Mouse (Mus musculus): Measurements from ENCODE around the gene Hmg20a.

Gene Hmg20a

GRCm38 (mm10) chr9:56497181-56497864 is 78.9 kb downstream of the Hmg20a start:
- WGBS, result 55% methylated on average over 5 of the region's 5 CpGs

DNA sequence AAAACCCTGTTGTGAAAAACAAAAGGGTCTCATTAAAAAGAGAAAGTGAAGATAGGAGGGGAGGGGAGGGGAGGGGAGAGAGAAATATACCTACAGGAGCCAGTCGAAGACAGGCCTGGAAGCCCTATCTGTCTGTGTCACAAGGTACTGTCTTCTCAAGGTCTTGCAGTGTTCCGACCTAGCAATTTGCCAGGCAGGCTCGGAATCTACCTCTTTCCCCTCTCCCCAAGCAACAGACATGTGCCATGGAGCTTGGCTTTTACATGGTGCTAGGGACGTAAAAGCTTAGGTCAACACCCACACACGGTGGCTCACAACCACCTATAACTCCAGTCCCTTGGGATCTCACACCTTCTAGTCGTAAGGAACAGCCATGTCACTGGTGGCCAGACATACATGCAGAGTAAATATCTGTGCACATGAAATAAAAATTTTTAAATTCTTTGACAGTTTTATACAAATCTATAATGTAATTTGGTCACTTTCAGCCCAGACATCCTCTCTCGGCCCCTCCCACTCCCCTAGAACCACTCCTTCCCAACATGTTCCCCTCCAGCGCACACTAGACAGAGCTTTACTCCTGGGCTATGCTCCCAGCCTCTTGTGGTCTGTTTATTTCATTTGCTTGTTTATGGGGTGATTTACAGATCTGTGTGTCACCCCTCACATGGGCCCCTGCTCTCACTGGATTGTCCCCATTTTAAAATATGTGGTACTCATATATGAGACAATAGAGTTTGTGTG is 81.1 kb downstream of the Hmg20a start:
- WGBS, result 91% methylated on average over 8 of the region's 8 CpGs

DNA sequence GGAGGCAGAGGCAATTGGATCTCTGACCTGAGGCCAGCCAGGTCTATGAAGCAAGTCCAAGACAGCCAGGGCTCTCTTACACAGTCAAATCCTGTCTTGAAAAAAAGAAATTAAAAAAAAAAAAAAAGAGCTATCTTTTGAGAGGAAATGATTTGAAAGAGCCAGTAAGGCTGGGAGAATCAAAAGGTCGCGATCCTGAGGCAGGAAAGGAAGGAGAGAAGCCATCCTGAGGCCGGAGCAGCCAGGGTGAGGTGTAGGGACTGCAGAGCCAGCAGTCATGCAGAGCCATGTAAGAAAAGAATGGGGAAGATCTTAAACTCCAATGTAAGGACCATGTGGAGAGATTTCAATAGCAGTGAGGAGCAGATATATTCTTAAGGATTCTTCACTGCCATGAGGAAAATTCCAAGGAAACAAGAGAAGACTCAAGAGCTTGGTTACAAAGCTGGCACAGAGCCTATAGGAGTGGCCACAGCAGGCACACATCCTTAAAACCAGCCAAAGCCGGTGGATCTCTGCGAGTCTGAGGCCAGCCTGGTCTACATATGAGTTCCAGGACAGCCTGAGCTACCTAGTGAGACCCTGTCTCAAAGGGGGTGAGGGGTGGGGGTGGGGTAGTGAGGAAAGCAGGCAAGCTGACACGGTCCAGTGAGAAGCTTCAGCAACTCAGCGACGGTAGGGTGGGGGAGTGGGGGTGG is 82.6 kb downstream of the Hmg20a start:
- WGBS, result 68% methylated on average over 8 of the region's 8 CpGs

DNA sequence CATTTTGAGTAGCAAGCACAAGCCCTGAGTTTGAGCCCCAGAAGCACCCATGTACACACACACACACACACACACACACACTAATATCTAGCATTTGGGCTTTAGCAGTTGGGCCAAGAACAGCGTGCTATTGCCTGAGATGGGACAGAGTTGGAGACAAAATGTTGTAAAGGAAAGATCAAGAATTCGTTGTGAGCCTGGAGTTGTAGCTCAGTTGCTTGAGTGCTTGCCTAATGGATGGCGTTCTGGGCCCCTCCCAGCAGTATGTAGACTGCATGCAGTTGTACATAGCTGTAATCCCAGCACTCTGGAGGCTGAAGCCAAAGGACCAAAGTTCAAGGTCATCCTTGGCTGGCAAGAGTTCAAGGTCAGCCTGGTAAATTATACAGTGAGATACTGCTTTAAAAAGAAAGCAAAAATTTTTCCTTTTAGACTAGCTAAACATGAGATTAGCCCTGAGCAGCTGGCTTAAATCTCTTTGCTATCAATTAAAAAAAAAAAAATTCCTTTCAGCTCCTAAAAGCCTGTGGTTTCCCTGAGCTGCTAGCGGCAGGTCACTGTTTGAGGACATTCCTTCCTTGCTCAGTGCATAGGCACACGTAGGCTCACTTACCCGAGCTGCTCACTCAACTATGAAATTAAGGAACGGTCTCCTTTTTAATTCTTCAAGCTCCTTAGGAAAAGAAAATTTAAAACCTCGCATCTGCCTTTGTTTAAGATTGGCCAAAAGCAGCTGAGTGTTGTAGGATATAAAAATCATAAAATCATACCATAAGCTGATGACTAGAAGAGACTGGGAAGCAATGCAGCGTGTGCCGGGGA is 83.5 kb downstream of the Hmg20a start:
- 36% methylated on average over 10 of the region's 10 CpGs for WGBS

DNA sequence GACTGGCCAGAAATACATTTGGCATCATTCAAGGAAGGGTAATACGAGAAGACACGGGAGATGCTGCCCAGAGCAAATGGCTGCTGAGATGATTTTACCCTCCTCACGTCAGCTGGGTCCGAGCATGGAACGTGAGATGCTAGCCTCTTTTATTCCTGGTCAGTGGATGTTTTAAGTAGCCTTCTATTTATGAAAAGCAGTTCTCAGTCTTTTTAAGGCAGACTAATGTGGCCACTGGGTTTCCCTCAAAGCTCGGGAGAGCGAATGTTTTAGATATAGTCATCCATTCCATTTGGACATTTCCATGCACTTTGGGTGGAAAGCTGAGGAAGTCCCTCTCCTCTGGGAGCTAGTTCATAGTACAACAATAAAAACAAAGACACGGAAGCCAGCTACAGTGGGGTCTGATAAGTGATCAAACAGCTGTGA is 84.1 kb downstream of the Hmg20a start:
- 14% methylated on average over 8 of the region's 8 CpGs for WGBS

GRCm38 (mm10) chr9:56503621-56504500 is 85.5 kb downstream of the Hmg20a start:
- 74% methylated on average over 7 of the region's 7 CpGs for WGBS

- 77% methylated on average over 5 of the region's 5 CpGs for WGBS
These were observed 86.1 kb downstream of the Hmg20a start for GRCm38 (mm10) chr9:56504511-56504910.

DNA sequence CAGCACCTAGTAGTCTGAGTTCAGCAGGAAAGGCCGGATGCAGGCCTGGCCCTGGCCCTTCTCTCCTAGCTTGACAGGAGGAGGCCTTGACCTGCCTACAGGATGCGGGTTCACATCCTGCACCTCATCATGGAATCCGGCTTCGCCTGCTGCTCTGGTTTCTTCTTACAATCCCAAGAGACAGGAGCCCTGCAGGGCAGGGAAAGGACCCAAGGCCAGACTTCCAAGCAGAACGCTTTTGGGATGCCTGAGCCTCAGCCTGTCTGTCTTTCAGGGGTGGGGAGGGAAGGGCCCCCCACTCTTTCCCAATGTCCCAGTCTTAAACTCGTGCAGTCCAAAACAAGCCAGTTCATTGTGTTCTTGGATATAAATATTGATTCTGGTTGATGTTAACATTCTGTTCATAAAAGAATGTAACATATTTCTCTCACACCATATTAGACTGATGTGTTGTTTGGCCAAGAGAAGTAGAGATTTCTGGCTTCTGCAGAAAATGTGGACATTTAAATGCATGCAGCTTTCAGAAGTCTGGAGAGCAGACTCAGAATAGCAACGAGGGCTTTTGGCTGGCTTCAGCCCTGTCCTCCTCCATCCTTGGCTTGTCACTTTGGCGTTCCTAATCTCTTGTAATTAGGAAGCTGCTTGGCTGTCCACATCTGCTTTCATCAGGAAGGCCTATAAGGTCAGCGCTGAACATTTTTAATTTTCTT is 86.8 kb downstream of the Hmg20a start:
- 53% methylated on average over 9 of the region's 9 CpGs for WGBS

GRCm38 (mm10) chr9:56505793-56506755 is 87.7 kb downstream of the Hmg20a start:
- 2% methylated on average over 31 of the region's 31 CpGs for WGBS

DNA sequence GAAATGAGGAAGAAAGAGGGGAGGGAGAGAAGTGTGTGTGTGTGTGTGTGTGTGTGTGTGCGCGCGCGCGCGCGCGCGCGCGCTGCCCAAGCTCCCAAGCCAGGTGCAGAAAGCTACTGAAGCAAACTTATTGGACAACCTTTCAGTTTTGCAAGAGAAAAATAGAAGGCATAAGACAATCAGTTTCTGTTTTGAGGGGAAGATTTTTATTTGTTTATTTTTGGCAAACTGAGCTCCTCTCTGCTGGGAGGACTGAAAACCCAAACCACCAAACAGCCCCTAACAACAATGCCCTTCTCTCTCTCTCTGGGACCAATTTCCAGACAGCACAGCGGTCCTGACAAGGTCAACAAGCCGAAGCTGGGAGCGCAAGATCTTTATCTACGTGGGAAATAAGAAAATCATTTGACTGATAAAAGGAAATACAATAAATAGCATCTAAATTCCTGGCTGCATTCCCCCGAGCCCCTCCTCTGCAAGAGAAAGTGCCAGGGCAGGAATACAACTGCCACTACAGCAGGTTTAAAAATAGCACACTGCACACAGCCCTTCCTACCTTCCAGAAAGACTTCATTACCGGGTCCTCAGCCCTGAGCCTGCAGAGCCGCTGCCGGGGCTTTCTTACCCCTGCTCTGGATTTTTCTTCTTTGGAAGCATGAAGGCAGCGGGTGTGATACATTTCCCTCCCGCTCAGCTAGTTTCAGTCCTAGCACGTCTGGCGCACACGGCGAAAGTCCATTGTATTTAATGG is 88.7 kb downstream of the Hmg20a start:
- 4% methylated on average over 25 of the region's 25 CpGs for WGBS

GRCm38 (mm10) chr9:56507682-56508061 is 89.3 kb downstream of the Hmg20a start:
- WGBS, result 55% methylated on average over 4 of the region's 4 CpGs

GRCm38 (mm10) chr9:56508835-56509451 is 90.5 kb downstream of the Hmg20a start:
- 52% methylated on average over 11 of the region's 11 CpGs for WGBS

DNA sequence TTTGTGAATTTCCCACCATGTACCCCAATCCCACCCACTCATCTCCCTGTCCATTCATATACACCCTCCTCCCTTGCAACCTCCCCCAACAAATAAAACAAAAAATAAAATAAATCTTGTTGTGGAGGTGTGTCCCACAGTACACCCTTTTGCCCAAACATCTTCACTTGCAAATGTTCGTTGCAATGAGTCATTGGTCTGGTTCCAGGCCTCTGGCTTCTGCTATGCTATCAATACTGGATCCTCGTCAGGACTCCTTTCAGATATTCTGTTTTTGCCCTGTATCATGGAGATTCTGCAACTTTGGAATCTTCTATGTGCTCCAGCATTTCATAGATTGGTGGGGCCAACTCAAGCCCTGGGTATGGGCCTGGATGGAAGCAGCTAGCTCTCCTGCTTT is 91.9 kb downstream of the Hmg20a start:
- WGBS, result 75% methylated on average over 2 of the region's 2 CpGs

GRCm38 (mm10) chr9:56512486-56512885 is 94.1 kb downstream of the Hmg20a start:
- 90% methylated on average over 4 of the region's 4 CpGs for WGBS

DNA sequence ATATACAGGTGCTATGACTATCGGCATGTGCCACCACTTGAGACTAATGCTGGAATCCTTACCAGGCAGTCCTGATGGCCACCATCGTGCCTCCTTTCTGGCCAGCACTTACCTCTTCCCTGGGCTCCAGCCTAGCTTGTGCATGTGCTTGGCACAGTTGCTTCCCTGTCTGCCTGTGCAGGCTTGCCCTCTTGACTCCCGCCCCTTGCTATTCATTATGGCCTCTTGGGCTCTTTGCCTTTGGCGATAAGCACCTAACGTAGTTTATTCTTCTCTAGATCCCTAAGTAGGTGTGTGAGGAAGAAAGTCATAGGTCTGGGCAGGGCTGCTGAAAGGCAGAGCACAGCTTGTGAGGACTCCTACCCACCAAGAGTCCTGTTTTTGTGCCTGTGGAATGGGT is 96.7 kb downstream of the Hmg20a start:
- 88% methylated on average over 5 of the region's 5 CpGs for WGBS

- 82% methylated on average over 3 of the region's 3 CpGs for WGBS
These were observed 97.8 kb downstream of the Hmg20a start for GRCm38 (mm10) chr9:56516219-56516618.

DNA sequence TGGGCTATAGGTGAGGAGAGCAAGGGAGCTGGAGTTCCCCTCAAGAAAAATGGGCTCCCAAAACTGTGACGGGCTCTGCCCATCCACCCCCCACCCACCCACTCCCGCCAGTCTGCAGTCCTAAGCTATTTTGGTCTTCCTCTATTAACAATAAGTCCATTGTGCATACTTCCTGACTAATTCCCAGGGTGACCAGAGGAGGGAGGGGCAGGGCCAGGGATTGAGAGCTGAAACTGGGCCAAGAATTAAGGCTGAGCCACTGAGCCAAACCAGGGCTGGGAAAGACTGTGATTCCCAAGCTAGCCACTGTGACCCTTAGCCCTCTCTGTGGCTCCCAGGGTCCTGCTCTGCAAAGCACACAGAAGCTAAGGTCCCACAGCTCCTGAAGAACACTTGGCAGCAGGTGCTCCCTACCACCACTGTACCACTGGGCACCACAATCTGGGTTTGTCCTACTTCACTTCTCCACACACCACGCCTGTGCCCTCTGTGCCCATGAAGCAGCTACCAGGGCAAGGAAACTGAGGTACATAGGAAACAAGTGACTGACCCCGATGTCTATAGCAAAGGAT is 98.4 kb downstream of the Hmg20a start:
- WGBS, result 58% methylated on average over 4 of the region's 4 CpGs

Data from cerebral cortex, adult 2 months (tissue).